Comparison of ENCODE assay signal across 7 mouse cellular contexts in the genomic region with DNA sequence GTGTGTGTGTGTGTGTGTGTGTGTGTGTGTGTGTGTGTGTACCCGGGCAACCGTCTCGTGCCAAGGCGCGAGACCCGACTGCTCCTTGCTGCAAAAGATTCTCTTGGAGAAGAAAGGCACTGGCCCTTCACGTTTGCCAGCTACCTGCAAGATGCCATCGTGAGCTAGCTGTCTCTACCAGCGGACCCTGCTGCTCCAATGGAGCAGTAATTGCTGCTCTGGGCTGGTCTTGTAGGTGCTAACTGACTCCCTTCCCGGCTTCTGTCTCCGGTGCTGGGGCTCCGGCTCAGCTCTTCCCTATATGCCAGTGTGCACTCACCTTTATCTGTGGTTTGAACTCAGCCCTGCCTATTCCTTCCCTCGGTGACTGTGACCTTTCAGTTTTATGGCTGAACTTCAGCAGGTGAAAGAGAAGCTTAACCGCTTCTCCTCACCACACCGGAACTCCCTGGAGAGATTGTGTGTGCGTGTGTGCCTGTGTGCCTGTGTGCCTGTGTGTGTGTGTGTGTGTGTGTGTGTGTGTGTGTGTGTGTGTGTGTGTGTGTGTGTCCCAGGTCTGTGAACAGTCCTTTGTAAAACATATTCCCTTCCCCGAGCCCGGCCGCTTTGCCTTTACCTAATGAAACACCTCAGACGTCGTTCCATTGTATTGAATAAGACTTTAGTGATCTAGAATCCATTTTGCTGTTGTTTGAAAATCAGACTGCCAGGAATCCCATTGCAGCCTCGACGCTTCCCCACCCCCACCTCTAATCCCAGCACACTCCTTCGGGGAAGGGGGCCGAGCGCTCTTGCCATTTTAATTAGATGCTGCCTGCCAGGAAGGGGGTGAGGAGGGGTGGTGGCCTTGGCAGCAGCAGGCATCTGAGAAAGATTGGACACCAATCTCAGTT. TPM values are rescaled to one million over a fixed set of nuclear protein-coding genes. Genes with fewer than 3 reads are reported as not detected.
DNase-seq lines count a peak whose midpoint lies in the region; ATAC-seq lines count a peak whose summit lies in the region.

No protein-coding gene starts in this region.

- H3K9ac ChIP-seq in forebrain, embryonic 16.5 days (replicated peaks; ENCODE audit: low read depth, low read length), result peak overlapping the region; percentile 94
- peak overlapping the region; percentile 89 for H3K9ac ChIP-seq in hindbrain, embryonic 12.5 days

- WGBS in forebrain, embryonic 16.5 days, result 1% methylated on average over 26 of the region's 26 CpGs
- 5% methylated on average over 25 of the region's 26 CpGs for WGBS in hindbrain, embryonic 12.5 days
- 10% methylated on average over 22 of the region's 26 CpGs for WGBS in macrophage (ENCODE audit: missing documents)

- H3K27me3 ChIP-seq in forebrain, embryonic 16.5 days (replicated peaks; ENCODE audit: control insufficient read depth, insufficient read depth, low read length), result no peaks in the 10 kb centered on the region
- H3K27me3 ChIP-seq in hindbrain, embryonic 12.5 days, result peaks cover 7% of the 10 kb centered on the region; the same call in 1 of the 2 replicates

- peak; percentile 54 for DNase-seq in R1 (ENCODE audit: low read depth, low spot score)
- DNase-seq in c-Kit-positive CD71-positive TER-119-positive erythroid progenitor cells, embryonic 14.5 days (ENCODE audit: low spot score), result peak; percentile 15
- DNase-seq in left cerebral cortex, adult 8-10 months (ENCODE audit: low spot score in 2 of 2), result peak; percentile 46 to 49
- DNase-seq in right cerebral cortex, postnatal 25 days, result peak; percentile 55

- peak; percentile 32 for ATAC-seq in forebrain, embryonic 16.5 days
- peak; percentile 51 for ATAC-seq in hindbrain, embryonic 12.5 days (ENCODE audit: low FRiP score)

- no peaks in the 10 kb centered on the region for H3K79me2 ChIP-seq in macrophage (ENCODE audit: inconsistent target)

- H3K9me3 ChIP-seq in forebrain, embryonic 16.5 days (ENCODE audit: control insufficient read depth, low read length), result no peaks in the 10 kb centered on the region
- no peaks in the 10 kb centered on the region for H3K9me3 ChIP-seq in hindbrain, embryonic 12.5 days (replicated peaks)

- peak overlapping the region; percentile 86 for H3K4me3 ChIP-seq in forebrain, embryonic 16.5 days (replicated peaks; ENCODE audit: low read length)
- H3K4me3 ChIP-seq in hindbrain, embryonic 12.5 days, result peak overlapping the region; percentile 71
- peak overlapping the region; percentile 32; the same call in 1 of the 2 replicates for H3K4me3 ChIP-seq in macrophage (ENCODE audit: inconsistent target)

- H3K27ac ChIP-seq in forebrain, embryonic 16.5 days (ENCODE audit: low read length), result peak overlapping the region; percentile 96
- peak overlapping the region; percentile 93 for H3K27ac ChIP-seq in hindbrain, embryonic 12.5 days
- H3K27ac ChIP-seq in macrophage, result no peak overlapping the region

- peaks cover 33% of the 10 kb centered on the region for H3K4me1 ChIP-seq in forebrain, embryonic 16.5 days (replicated peaks; ENCODE audit: control insufficient read depth, insufficient read depth, low read length)
- H3K4me1 ChIP-seq in hindbrain, embryonic 12.5 days, result peaks cover 38% of the 10 kb centered on the region

- H3K4me2 ChIP-seq in forebrain, embryonic 16.5 days (ENCODE audit: low read length), result peak overlapping the region; percentile 84
- peak overlapping the region; percentile 85 for H3K4me2 ChIP-seq in hindbrain, embryonic 12.5 days (replicated peaks)

- no peaks in the 10 kb centered on the region for H3K36me3 ChIP-seq in forebrain, embryonic 16.5 days (ENCODE audit: control insufficient read depth, insufficient read depth)
- no peaks in the 10 kb centered on the region for H3K36me3 ChIP-seq in hindbrain, embryonic 12.5 days
- H3K36me3 ChIP-seq in macrophage (ENCODE audit: inconsistent target), result no peaks in the 10 kb centered on the region

RNA-seq across cellular contexts. Expression of a gene that starts 1.2 kb away (rescaled TPM):
- 90.9 and 111 TPM in 2 replicates for polyA plus RNA-seq in forebrain, embryonic 16.5 days (2015; fragmentation: Nextera tagmentation; extraction: Ambion mirVana)
- polyA plus RNA-seq in hindbrain, embryonic 12.5 days (2016; fragmentation: Nextera tagmentation; extraction: Ambion mirVana), result 47.3 and 47.9 TPM in 2 replicates
- 100 to 1,000 TPM; 186 to 199 (median 198) TPM for total RNA-seq in left cerebral cortex, adult 8-10 months (2022)
- total RNA-seq in macrophage (2018; cell fraction: chromatin; rRNA removed), result 1 to 10 TPM in 23 of 26 experiments, under 1 TPM in 3; 0.69 to 7.5 (median 2.9) TPM
- 1 to 10 TPM in 7 of 26 experiments, under 1 TPM in 19; 0.14 to 1.8 (median 0.44) TPM for total RNA-seq in macrophage (2018; cell fraction: cytosol; rRNA removed)
- 1 to 10 TPM in 24 of 26 experiments, under 1 TPM in 2; 0.90 to 8.8 (median 2.7) TPM for total RNA-seq in macrophage (2018; cell fraction: nucleus; rRNA removed)
- 0.07 to 0.20 TPM (median 0.16 TPM) in 3 replicates for polyA plus RNA-seq in macrophage (2018)

Comparison
In these comparisons a context has a peak if more than half of its experiments do, and no peak if none do; other contexts are left out.
1. H3K4me3 ChIP-seq: peak in every context shown above with its lines; median percentile 86 in forebrain, embryonic 16.5 days; 71 in hindbrain, embryonic 12.5 days; 32 in macrophage.
2. RNA of a gene that starts 1.2 kb away (polyA plus RNA-seq): 90.9 to 111 TPM in forebrain, embryonic 16.5 days and 47.3 to 47.9 TPM in hindbrain, embryonic 12.5 days; 0.07 to 0.20 TPM in macrophage; every median in the first group is over 10 times any median in the second.
3. Peak in every context shown above with its lines, with median percentiles within 50 percentile points of each other: DNase-seq.